In the genomic region with DNA sequence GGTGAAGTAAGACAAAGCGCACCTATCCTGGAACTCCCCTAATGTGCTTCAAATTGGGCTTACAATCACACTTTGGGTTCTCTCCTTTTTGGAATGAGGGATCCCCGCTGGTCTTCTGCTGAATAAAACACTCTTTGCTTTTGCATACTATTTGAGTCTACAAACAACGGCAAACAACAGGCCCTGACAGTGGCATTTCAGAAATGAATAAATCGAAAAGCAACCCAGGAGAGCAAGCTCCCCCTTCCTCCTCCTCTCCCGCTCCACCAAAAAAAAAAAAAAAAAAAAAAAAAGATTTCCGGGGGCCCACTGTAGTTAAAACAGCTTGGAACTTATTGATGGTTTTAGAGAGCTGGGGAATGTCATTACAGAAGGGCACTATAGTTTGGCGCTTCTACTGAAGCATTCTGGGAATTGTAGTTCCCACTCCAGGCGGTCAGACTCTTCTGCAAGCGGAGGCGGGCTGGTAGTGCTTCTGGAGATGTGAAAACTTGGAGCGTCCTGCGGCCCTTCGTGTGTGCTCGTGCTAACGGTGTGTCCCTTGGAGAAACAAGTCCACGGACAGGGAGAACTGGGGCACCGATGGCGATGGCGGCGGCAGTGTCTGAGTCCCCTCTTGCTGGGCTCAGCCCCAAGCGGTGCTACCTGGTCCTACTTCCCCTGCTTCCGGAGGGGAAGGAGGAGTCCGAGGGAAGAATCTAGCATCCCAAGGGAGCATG, we compare ENCODE assay signal across 8 mouse cellular contexts. TPM values are rescaled to one million over a fixed set of nuclear protein-coding genes. Genes with fewer than 3 reads are reported as not detected.
DNase-seq lines count a peak whose midpoint lies in the region; ATAC-seq and TF ChIP-seq lines count a peak whose summit lies in the region.

A gene (plus strand): TSS at position 443 of the 719 bp plus-strand sequence.

- H3K27me3 ChIP-seq in hindbrain, embryonic 12.5 days = no peaks in the 10 kb centered on the region

- peak within 1 kb of the TSS; percentile 54 for H3K9ac ChIP-seq in hindbrain, embryonic 12.5 days

- TF ChIP-seq POLR2A in lung, adult 2 months (IDR thresholded peaks at IDR 0.05; ENCODE audit: borderline replicate concordance, extremely low read depth, low read depth, low read length) = no peak

- WGBS in hindbrain, embryonic 12.5 days = 17% methylated on average over 23 of the region's 23 CpGs
- 12% methylated on average over 23 of the region's 23 CpGs for WGBS in lung, adult 2 months

- peak; percentile 19 for DNase-seq in T-cell, adult 2 months (ENCODE audit: low spot score)
- DNase-seq in cerebellum, adult 9-10 months = peak; percentile 83
- peak; percentile 28 to 81 for DNase-seq in frontal cortex, adult 2 months (ENCODE audit: extremely low spot score in 1 of 2, low spot score in 1 of 2)
- DNase-seq in layer of hippocampus, adult 9-10 months (ENCODE audit: low spot score) = peak; percentile 58
- peak; percentile 40 for DNase-seq in lung, adult 2 months
- peak; percentile 45 for DNase-seq in thymus, postnatal 0 days (ENCODE audit: low spot score)

- no peaks in the 10 kb centered on the region for H3K36me3 ChIP-seq in hindbrain, embryonic 12.5 days

- peak within 1 kb of the TSS; percentile 1; the same call in 1 of the 2 replicates for H3K27ac ChIP-seq in hindbrain, embryonic 12.5 days

- no peak for TF ChIP-seq CTCF in lung, adult 2 months (IDR thresholded peaks at IDR 0.05; ENCODE audit: insufficient read depth, low read length)

- H3K4me1 ChIP-seq in hindbrain, embryonic 12.5 days = no peaks in the 10 kb centered on the region
- H3K4me1 ChIP-seq in lung, adult 2 months (ENCODE audit: control insufficient read depth, insufficient read depth, low read length) = no peaks in the 10 kb centered on the region

- peak; percentile 84 for ATAC-seq in hindbrain, embryonic 12.5 days (ENCODE audit: low FRiP score)
- 0 out of 2 replicates have a peak, but pooled peaks have one; percentile 6 for ATAC-seq in neutrophil, adult 5-6 weeks (ENCODE audit: extremely low read depth, insufficient number of reproducible peaks, low FRiP score, poor library complexity, severe bottlenecking)

- peak within 1 kb of the TSS; percentile 44 for H3K4me3 ChIP-seq in hindbrain, embryonic 12.5 days
- peak within 1 kb of the TSS; percentile 86 for H3K4me3 ChIP-seq in lung, adult 2 months (replicated peaks; ENCODE audit: extremely low read depth, low read depth, low read length)

- H3K9me3 ChIP-seq in hindbrain, embryonic 12.5 days (replicated peaks) = no peaks in the 10 kb centered on the region; the same call in 1 of the 2 replicates

- peak within 1 kb of the TSS; percentile 49 for H3K4me2 ChIP-seq in hindbrain, embryonic 12.5 days (replicated peaks)

RNA-seq across cellular contexts. Expression of the gene that starts here (rescaled TPM):
- 1.8 and 1.9 TPM in 2 replicates for polyA plus RNA-seq in frontal cortex, adult 2 months (2012; rRNA removed)
- 4.8 and 5.2 TPM in 2 replicates for polyA plus RNA-seq in hindbrain, embryonic 12.5 days (2016; fragmentation: Nextera tagmentation; extraction: Ambion mirVana)
- 0.12 and 0.22 TPM in 2 replicates for polyA plus RNA-seq in lung, adult 2 months (2012; rRNA removed)
- 0.25 and 0.35 TPM in 2 replicates for total RNA-seq in neutrophil, adult 5-6 weeks (2017)
- 0.98 and 1.2 TPM in 2 replicates for polyA plus RNA-seq in thymus, postnatal 0 days (2015; fragmentation: Nextera tagmentation; extraction: Ambion mirVana)

Comparison
In these comparisons a context has a peak if more than half of its experiments do, and no peak if none do; other contexts are left out.
1. Peak in every context shown above with its lines: DNase-seq, ATAC-seq, H3K4me3 ChIP-seq and H3K27ac ChIP-seq.
2. Peak in DNase-seq and H3K4me3 ChIP-seq in lung, adult 2 months; RNA of the gene not detected or under 1 TPM.
3. Peak in ATAC-seq in neutrophil, adult 5-6 weeks; RNA of the gene not detected or under 1 TPM.
4. DNase-seq: peak in every context shown above with its lines; median percentile 83 in cerebellum, adult 9-10 months; 58 in layer of hippocampus, adult 9-10 months; 54 in frontal cortex, adult 2 months; 45 in thymus, postnatal 0 days; 40 in lung, adult 2 months; 19 in T-cell, adult 2 months.